Mouse (Mus musculus): Measurements from ENCODE around the gene Stap1.

The Stap1 gene

GRCm38 (mm10) chr5:86071538-86071937, at the start of gene Stap1:
Gene Stap1, plus strand, starts transcription at chr5:86071746.
- no peak for ATAC-seq (ENCODE audit: low TSS enrichment)

- no peak for ATAC-seq (ENCODE audit: low TSS enrichment)
These were observed 41.7 kb upstream of the Stap1 start for GRCm38 (mm10) chr5:86029820-86030219.

- no peak for ATAC-seq (ENCODE audit: low TSS enrichment)
These were observed 8.0 kb upstream of the Stap1 start for GRCm38 (mm10) chr5:86063501-86063900.

GRCm38 (mm10) chr5:86065101-86065875, 6.3 kb upstream of the Stap1 start, which contains the start of gene Cenpc1:
Gene Cenpc1, minus strand, starts transcription at chr5:86065583.
- ATAC-seq (ENCODE audit: low TSS enrichment), result peak; percentile 92

GRCm38 (mm10) chr5:86065876-86066550, 5.5 kb upstream of the Stap1 start:
- peak; percentile 27 for ATAC-seq (ENCODE audit: low TSS enrichment)

GRCm38 (mm10) chr5:86066551-86066929, 5.0 kb upstream of the Stap1 start:
- ATAC-seq (ENCODE audit: low TSS enrichment), result peak; percentile 77

GRCm38 (mm10) chr5:86068451-86068850, 3.1 kb upstream of the Stap1 start:
- no peak for ATAC-seq (ENCODE audit: low TSS enrichment)

- no peak for ATAC-seq (ENCODE audit: low TSS enrichment)
These were observed 2.4 kb upstream of the Stap1 start for GRCm38 (mm10) chr5:86069121-86069520.

- ATAC-seq (ENCODE audit: low TSS enrichment), result no peak
These were observed 1.3 kb downstream of the Stap1 start for GRCm38 (mm10) chr5:86072756-86073386.

- no peak for ATAC-seq (ENCODE audit: low TSS enrichment)
These were observed 7.3 kb downstream of the Stap1 start for GRCm38 (mm10) chr5:86078720-86079334.

GRCm38 (mm10) chr5:86083987-86084386, 12.4 kb downstream of the Stap1 start:
- ATAC-seq (ENCODE audit: low TSS enrichment), result no peak

- no peak for ATAC-seq (ENCODE audit: low TSS enrichment)
These were observed 13.4 kb downstream of the Stap1 start for GRCm38 (mm10) chr5:86084979-86085378.

- no peak for ATAC-seq (ENCODE audit: low TSS enrichment)
These were observed 15.2 kb downstream of the Stap1 start for GRCm38 (mm10) chr5:86086751-86087150.

GRCm38 (mm10) chr5:86094754-86095153, 23.2 kb downstream of the Stap1 start:
- ATAC-seq (ENCODE audit: low TSS enrichment), result no peak

- ATAC-seq (ENCODE audit: low TSS enrichment), result peak; percentile 23; the same call in 1 of the 2 replicates
These were observed 27.4 kb downstream of the Stap1 start for GRCm38 (mm10) chr5:86098988-86099387.

GRCm38 (mm10) chr5:86100621-86101020, 29.1 kb downstream of the Stap1 start:
- no peak for ATAC-seq (ENCODE audit: low TSS enrichment)

- ATAC-seq (ENCODE audit: low TSS enrichment), result no peak
These were observed 30.6 kb downstream of the Stap1 start for GRCm38 (mm10) chr5:86102176-86102575.

- ATAC-seq (ENCODE audit: low TSS enrichment), result peak; percentile 95
These were observed 35.1 kb downstream of the Stap1 start for GRCm38 (mm10) chr5:86106610-86107009.

- ATAC-seq (ENCODE audit: low TSS enrichment), result no peak
These were observed 39.5 kb downstream of the Stap1 start for GRCm38 (mm10) chr5:86111074-86111473.

GRCm38 (mm10) chr5:86113037-86113436, 41.5 kb downstream of the Stap1 start:
- no peak for ATAC-seq (ENCODE audit: low TSS enrichment)

- no peak for ATAC-seq (ENCODE audit: low TSS enrichment)
These were observed 42.5 kb downstream of the Stap1 start for GRCm38 (mm10) chr5:86113997-86114396.

- no peak for ATAC-seq (ENCODE audit: low TSS enrichment)
These were observed 47.0 kb downstream of the Stap1 start for GRCm38 (mm10) chr5:86118457-86119094.
